Mouse (Mus musculus) left cerebral cortex, postnatal 4 days (tissue): ENCODE results near the gene Pxk. TPM values are rescaled to one million over a fixed set of nuclear protein-coding genes. Genes with fewer than 3 reads are reported as not detected.
"Not testable (repeated sequence)": the region's sequence is repeated elsewhere in the genome, so short reads cannot be mapped to it uniquely, and the experiment has no call there.

Experiments used
- DNase-seq: peaks from one replicate; pipeline ENCODE4 v3.0.0-alpha.2; 2022
- intact Hi-C: fragments of 180-260 bp; cut with DNase I; formaldehyde crosslinking; loops from one replicate; pipeline ENCODE4 v1.15.1; 2025
- total RNA-seq, 2 experiments: library from RNA; stranded (reverse); gene quantifications; 2 replicates each; pipeline ENCODE4 v1.2.3; 2021

The Pxk gene
- total RNA-seq, 2 experiments from 2014 or later, result 32.3 to 38.0 TPM

- intact Hi-C loops, result loop anchor here (10.0 kb wide), 2 partner anchors 155 to 245 kb away; partner anchors contain the start of gene Acox2
- DNase-seq, result no peak
Observed at GRCm38 (mm10) chr14:8099561-8100021, 1.6 kb downstream of the Pxk start.

GRCm38 (mm10) chr14:8101886-8102285, 3.9 kb downstream of the Pxk start:
- intact Hi-C loops, result no loop called here
- no peak for DNase-seq

GRCm38 (mm10) chr14:8102676-8103075, 4.7 kb downstream of the Pxk start:
- intact Hi-C loops, result no loop called here
- DNase-seq, result no peak

GRCm38 (mm10) chr14:8108047-8108446, 10.0 kb downstream of the Pxk start:
- no peak for DNase-seq
- intact Hi-C loops, result no loop called here

GRCm38 (mm10) chr14:8108976-8109375, 11.0 kb downstream of the Pxk start:
- intact Hi-C loops, result no loop called here
- DNase-seq, result no peak

GRCm38 (mm10) chr14:8111545-8111944, 13.5 kb downstream of the Pxk start:
- intact Hi-C loops, result no loop called here

GRCm38 (mm10) chr14:8112036-8112435, 14.0 kb downstream of the Pxk start:
- intact Hi-C loops, result no loop called here
- no peak for DNase-seq

More at GRCm38 (mm10) chr14:8111545-8111944, 13.5 kb downstream of the Pxk start:
- DNase-seq, result no peak

- intact Hi-C loops, result no loop called here
- DNase-seq, result no peak
Observed at GRCm38 (mm10) chr14:8113616-8114015, 15.6 kb downstream of the Pxk start.

GRCm38 (mm10) chr14:8114306-8114705, 16.3 kb downstream of the Pxk start:
- DNase-seq, result no peak
- intact Hi-C loops, result no loop called here

GRCm38 (mm10) chr14:8114756-8115155, 16.7 kb downstream of the Pxk start:
- DNase-seq, result no peak
- intact Hi-C loops, result no loop called here

GRCm38 (mm10) chr14:8115772-8116171, 17.8 kb downstream of the Pxk start:
- intact Hi-C loops, result no loop called here
- no peak for DNase-seq

- DNase-seq, result no peak
- intact Hi-C loops, result no loop called here
Observed at GRCm38 (mm10) chr14:8117371-8117770, 19.4 kb downstream of the Pxk start.

GRCm38 (mm10) chr14:8119454-8119853, 21.4 kb downstream of the Pxk start:
- DNase-seq, result no peak
- intact Hi-C loops, result no loop called here

GRCm38 (mm10) chr14:8119904-8120303, 21.9 kb downstream of the Pxk start:
- intact Hi-C loops, result no loop called here
- DNase-seq, result no peak

- intact Hi-C loops, result no loop called here
- DNase-seq, result no peak
Observed at GRCm38 (mm10) chr14:8123141-8123540, 25.1 kb downstream of the Pxk start.

GRCm38 (mm10) chr14:8123611-8124010, 25.6 kb downstream of the Pxk start:
- DNase-seq, intact Hi-C loops: not testable (repeated sequence)

GRCm38 (mm10) chr14:8124046-8124881, 26.3 kb downstream of the Pxk start:
- intact Hi-C loops, result no loop called here
- no peak for DNase-seq

GRCm38 (mm10) chr14:8127971-8128370, 30.0 kb downstream of the Pxk start:
- intact Hi-C loops, result no loop called here
- DNase-seq, result no peak

- intact Hi-C loops, result no loop called here
- no peak for DNase-seq
Observed at GRCm38 (mm10) chr14:8132789-8133188, 34.8 kb downstream of the Pxk start.

- intact Hi-C loops, result no loop called here
- no peak for DNase-seq
Observed at GRCm38 (mm10) chr14:8134234-8134633, 36.2 kb downstream of the Pxk start.

- intact Hi-C loops, result no loop called here
- no peak for DNase-seq
Observed at GRCm38 (mm10) chr14:8135130-8135529, 37.1 kb downstream of the Pxk start.
